Mouse (Mus musculus) limb, embryonic 11.5 days (tissue): Measurements from ENCODE around the gene Itih4. TPM values are rescaled to one million over a fixed set of nuclear protein-coding genes. Genes with fewer than 3 reads are reported as not detected.

Source experiments
- ATAC-seq: fragments of 200-750 bp; cut with Nextera tagmentation; 2 replicates; pipeline ENCODE4 v1.8.0; 2017; ENCODE audit warnings: low read depth; ENCODE audit not compliant: insufficient number of reproducible peaks, low FRiP score, low TSS enrichment
- DNase-seq: peaks from one replicate; pipeline ENCODE4 v3.0.0-alpha.2; 2015; ENCODE audit warnings: low spot score
- H3K27ac ChIP-seq: fragments of 300-500 bp; sonication (generic); replicated peaks from 2 replicates; pipeline ENCODE4 v1.5.1; 2014; ENCODE audit warnings: low read depth, mild to moderate bottlenecking, low read length
- H3K27me3 ChIP-seq: fragments of 300-500 bp; sonication (generic); 2 replicates; pipeline ENCODE4 v1.6.1; 2014; ENCODE audit warnings: mild to moderate bottlenecking, low read length, mixed read lengths; ENCODE audit not compliant: control insufficient read depth, insufficient read depth
- H3K36me3 ChIP-seq: fragments of 300-500 bp; sonication (generic); 2 replicates; pipeline ENCODE4 v1.6.1; 2014; ENCODE audit warnings: mild to moderate bottlenecking, low read length, moderate library complexity, mixed read lengths; ENCODE audit not compliant: control insufficient read depth, insufficient read depth
- H3K4me1 ChIP-seq: fragments of 300-500 bp; sonication (generic); 2 replicates; pipeline ENCODE4 v1.6.1; 2014; ENCODE audit warnings: low read length, mixed read lengths; ENCODE audit not compliant: control insufficient read depth, insufficient read depth
- H3K4me2 ChIP-seq: fragments of 300-500 bp; sonication (generic); 2 replicates; pipeline ENCODE4 v1.6.1; 2014; ENCODE audit warnings: low read depth, mild to moderate bottlenecking, moderate library complexity; ENCODE audit not compliant: severe bottlenecking
- H3K4me3 ChIP-seq: fragments of 300-500 bp; sonication (generic); 2 replicates; pipeline ENCODE4 v1.5.1; 2014; ENCODE audit warnings: low read depth, low read length
- H3K9ac ChIP-seq: fragments of 300-500 bp; sonication (generic); 2 replicates; pipeline ENCODE4 v1.6.1; 2014; ENCODE audit warnings: mild to moderate bottlenecking, low read length
- H3K9me3 ChIP-seq: fragments of 300-500 bp; sonication (generic); 2 replicates; pipeline ENCODE4 v1.6.1; 2016; ENCODE audit warnings: low read length; ENCODE audit not compliant: control insufficient read depth
- WGBS: fragments of 180-500 bp; shearing (Covaris S2); extraction: QIAGEN DNeasy Blood & Tissue Kit; methylation state at CpG from one replicate; pipeline ENCODE4 v1.1.7; 2014; 5-methylcytosine and 5-hydroxymethylcytosine counted together
- polyA plus RNA-seq: library from polyadenylated mRNA; unstranded; fragments of >200 nt; fragmentation: Nextera tagmentation; extraction: Ambion mirVana; gene quantifications from 2 replicates; pipeline ENCODE4 v1.2.1, GENCODE M21; 2014

The Itih4 gene
- not detected in 2 replicates for polyA plus RNA-seq

DNA sequence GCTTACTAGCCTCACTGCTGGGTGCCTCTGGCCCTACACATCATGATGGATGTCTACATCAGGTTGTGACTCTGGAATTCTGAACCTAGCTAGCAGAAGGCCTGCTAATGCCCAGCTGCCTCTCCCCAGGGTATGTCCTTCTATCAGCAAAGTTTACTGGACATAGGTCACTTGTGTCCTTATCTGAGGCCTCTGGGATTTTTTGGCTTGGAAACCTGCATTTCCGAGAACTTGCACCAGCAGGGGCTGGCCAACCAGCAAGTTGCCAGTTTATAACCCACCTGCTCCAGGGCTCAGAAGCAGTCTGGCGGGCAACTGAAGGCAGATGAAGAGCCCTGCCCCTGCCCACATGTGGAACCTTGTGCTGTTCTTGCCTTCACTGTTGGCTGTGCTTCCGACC, at the start of gene Itih4:
Itih4 (plus strand) TSS at position 273 of the 400 bp plus-strand sequence.
- WGBS, result 91% methylated on average over 3 of the region's 3 CpGs
- ATAC-seq, result no peak
- H3K9ac ChIP-seq, result no peak within 1 kb of the TSS

DNA sequence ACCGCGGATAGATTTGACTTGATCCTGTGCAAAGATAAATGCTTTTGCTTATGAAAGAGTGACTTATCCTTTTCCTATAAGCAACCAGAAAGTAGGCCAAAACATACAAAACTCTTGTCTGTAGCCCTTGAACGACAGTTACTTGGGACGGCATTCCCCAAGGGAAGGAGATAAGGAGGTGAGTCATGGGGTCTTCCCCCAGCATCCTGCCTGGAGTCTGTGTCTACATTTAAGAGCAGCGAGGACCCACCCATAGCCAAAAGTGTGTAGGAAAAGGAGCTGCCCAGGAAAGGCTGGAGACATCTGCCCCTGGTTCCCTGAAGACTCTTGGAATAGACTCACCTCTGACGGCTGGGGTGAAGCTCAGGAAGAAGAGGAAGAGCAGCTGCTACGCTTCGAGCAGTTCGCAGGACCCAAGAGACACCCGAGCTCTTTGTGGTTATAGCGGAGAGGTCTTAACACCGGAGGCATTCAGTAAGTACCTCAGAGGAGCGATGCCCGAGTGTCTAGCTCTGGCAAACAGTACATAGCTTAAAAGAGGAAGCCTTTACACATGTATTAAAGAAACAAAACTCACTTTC, 48.8 kb upstream of the Itih4 start:
- WGBS, result 90% methylated on average over 14 of the region's 14 CpGs
- ATAC-seq (no peak), DNase-seq (no peak)
- Histone ChIP-seq H3K27ac (no peak overlapping the region), H3K27me3 (no peaks in the 10 kb centered on the region), H3K9me3 (no peaks in the 10 kb centered on the region), H3K4me2 (no peak overlapping the region), H3K4me1 (no peaks in the 10 kb centered on the region), H3K36me3 (no peaks in the 10 kb centered on the region), H3K4me3 (no peak overlapping the region), H3K9ac (no peak overlapping the region)

More for the DNA sequence above, at the start of gene Itih4:
- Histone ChIP-seq H3K4me3 (no peak within 1 kb of the TSS), H3K27ac (no peak within 1 kb of the TSS), H3K4me1 (peaks cover 3% of the 10 kb centered on the region; the same call in 1 of the 2 replicates), H3K9me3 (no peaks in the 10 kb centered on the region), H3K36me3 (no peaks in the 10 kb centered on the region), H3K27me3 (no peaks in the 10 kb centered on the region), H3K4me2 (no peak within 1 kb of the TSS)
- no peak for DNase-seq

DNA sequence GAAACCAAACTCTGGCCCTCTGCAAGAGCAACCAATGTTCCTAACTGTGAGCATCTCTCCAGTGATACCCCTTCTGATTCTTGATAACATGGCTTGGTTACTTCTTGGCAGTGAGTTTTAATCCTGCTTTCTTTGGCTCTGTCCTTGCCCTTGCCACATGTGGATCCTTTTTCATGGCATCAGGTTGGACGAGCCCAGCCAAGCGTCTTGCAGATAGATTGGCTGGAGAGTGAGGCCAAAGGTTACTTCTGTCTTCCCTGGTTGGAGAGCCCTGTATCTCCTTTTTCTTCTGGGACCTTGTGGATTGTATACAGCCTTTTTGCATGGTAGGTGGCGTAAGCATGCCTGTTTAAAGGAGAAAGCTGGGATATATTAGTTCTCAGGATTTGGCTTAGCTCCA, 42.6 kb upstream of the Itih4 start:
- H3K9me3 ChIP-seq, result no peaks in the 10 kb centered on the region
- 95% methylated on average over 3 of the region's 3 CpGs for WGBS
- H3K4me3 ChIP-seq, result no peak overlapping the region

DNA sequence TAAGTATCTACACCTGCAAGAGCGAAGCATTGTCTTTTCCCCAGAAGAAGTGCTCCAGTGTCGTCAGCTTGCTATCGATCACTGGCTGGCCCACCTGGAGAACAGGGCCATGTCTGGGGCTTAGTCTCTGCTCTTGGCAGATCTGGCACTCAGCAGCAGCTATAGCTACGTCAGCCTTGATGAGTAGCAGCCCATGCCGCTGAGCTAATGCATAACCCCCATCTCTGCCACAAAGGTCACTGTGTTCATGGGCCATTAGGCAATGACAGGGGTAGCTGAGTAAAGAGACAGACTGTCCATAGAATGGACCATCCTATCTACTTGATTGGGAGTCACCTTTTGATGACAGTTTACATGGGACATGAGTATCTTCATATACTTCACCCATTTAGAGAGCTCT, 35.8 kb upstream of the Itih4 start:
- H3K4me3 ChIP-seq, result no peak overlapping the region
- H3K4me2 ChIP-seq, result no peak overlapping the region
- 95% methylated on average over 5 of the region's 5 CpGs for WGBS
- H3K27ac ChIP-seq, result no peak overlapping the region
- no peaks in the 10 kb centered on the region for H3K9me3 ChIP-seq
- ATAC-seq (no peak), DNase-seq (no peak)
- H3K36me3 ChIP-seq, result no peaks in the 10 kb centered on the region; the same call in 1 of the 2 replicates
- H3K4me1 ChIP-seq, result no peaks in the 10 kb centered on the region
- H3K9ac ChIP-seq, result no peak overlapping the region
- H3K27me3 ChIP-seq, result no peaks in the 10 kb centered on the region

More for the DNA sequence above, 42.6 kb upstream of the Itih4 start:
- no peak overlapping the region for H3K4me2 ChIP-seq
- H3K9ac ChIP-seq, result no peak overlapping the region
- no peaks in the 10 kb centered on the region for H3K36me3 ChIP-seq
- no peak overlapping the region for H3K27ac ChIP-seq
- H3K4me1 ChIP-seq, result no peaks in the 10 kb centered on the region
- H3K27me3 ChIP-seq, result no peaks in the 10 kb centered on the region
- no peak for DNase-seq
- ATAC-seq, result no peak

DNA sequence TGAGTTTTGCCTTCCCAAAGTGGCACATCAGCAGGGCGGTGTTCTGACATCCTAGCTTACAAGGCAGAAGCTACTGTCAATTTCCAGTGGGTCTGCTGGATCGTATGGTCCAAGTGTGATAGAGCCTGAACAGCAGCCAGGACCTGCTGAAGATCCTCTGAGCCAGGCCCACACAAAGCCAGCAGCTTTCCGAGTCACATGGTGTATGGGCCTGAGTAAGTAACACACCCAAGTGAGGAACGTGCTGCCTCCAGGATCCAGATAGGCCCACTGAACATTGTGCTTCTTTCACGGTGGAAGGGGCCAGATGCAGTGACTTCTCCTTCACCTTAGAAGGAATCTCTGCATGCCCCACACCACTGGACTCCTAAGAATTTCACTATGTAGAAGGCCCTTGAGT, 34.0 kb upstream of the Itih4 start:
- no peak for ATAC-seq
- Histone ChIP-seq H3K9me3 (no peaks in the 10 kb centered on the region), H3K4me1 (no peaks in the 10 kb centered on the region), H3K36me3 (no peaks in the 10 kb centered on the region; the same call in 1 of the 2 replicates), H3K9ac (no peak overlapping the region), H3K4me2 (no peak overlapping the region), H3K27me3 (no peaks in the 10 kb centered on the region), H3K27ac (no peak overlapping the region), H3K4me3 (no peak overlapping the region)
- DNase-seq, result no peak
- 92% methylated on average over 5 of the region's 5 CpGs for WGBS

DNA sequence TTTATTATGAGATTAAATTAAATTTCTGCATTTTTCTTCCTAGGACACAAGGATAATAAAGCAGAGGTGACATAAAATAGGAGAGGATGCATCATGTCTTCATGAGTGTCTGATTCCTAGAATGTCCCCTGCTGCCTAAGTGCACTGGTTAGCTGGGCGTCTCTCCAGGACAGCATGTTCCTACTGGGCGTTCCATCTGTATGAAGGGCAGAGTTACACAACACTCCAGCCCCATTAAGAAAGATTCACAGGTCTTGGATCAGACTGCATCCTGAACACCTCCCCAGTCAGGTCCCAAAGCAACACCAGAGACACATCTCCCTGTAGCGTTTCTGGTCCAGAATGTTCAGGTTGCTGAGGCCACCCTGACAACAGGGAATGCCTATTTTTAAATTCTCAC, 31.0 kb upstream of the Itih4 start:
- ATAC-seq (no peak), DNase-seq (no peak)
- Histone ChIP-seq H3K4me3 (no peak overlapping the region), H3K27me3 (no peaks in the 10 kb centered on the region), H3K9me3 (no peaks in the 10 kb centered on the region), H3K36me3 (no peaks in the 10 kb centered on the region; the same call in 1 of the 2 replicates), H3K9ac (no peak overlapping the region), H3K27ac (no peak overlapping the region), H3K4me1 (no peaks in the 10 kb centered on the region), H3K4me2 (no peak overlapping the region)
- WGBS, result 91% methylated on average over 3 of the region's 3 CpGs

DNA sequence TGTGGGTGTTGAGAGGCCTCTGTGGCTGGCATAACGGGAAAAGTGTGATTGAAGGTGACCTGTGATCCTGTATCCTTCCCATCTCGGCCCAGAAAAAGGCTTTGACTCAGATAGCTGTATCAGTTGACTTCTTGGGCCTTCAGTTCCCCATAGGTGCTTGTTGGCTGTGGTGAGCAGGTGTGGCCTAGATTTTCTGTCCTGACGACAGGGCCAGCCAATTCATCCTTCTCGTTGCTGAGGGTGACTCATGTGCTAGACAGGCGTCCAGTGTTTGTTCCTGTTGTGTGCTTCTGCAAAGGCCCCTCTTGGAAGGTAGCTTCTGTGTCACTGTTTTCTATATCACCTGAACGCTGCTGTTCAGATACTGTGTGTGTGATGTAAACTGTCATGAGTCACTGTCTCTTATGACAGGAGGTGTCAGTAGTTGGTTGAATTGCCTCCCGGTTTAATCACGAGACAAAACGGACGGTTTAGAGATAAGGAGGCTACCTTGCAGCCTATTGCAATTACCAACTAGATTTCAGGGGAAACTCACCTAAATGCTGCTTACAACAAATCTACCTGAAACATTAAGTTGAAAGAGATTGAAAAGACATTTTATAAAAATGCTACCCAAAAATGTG, 29.3 kb upstream of the Itih4 start:
- DNase-seq, result no peak
- ATAC-seq, result no peak
- no peak overlapping the region for H3K4me3 ChIP-seq
- no peaks in the 10 kb centered on the region for H3K4me1 ChIP-seq
- H3K9me3 ChIP-seq, result no peaks in the 10 kb centered on the region
- no peak overlapping the region for H3K27ac ChIP-seq
- H3K4me2 ChIP-seq, result no peak overlapping the region
- no peaks in the 10 kb centered on the region; the same call in 1 of the 2 replicates for H3K36me3 ChIP-seq
- H3K27me3 ChIP-seq, result no peaks in the 10 kb centered on the region
- no peak overlapping the region for H3K9ac ChIP-seq
- WGBS, result 88% methylated on average over 10 of the region's 10 CpGs

DNA sequence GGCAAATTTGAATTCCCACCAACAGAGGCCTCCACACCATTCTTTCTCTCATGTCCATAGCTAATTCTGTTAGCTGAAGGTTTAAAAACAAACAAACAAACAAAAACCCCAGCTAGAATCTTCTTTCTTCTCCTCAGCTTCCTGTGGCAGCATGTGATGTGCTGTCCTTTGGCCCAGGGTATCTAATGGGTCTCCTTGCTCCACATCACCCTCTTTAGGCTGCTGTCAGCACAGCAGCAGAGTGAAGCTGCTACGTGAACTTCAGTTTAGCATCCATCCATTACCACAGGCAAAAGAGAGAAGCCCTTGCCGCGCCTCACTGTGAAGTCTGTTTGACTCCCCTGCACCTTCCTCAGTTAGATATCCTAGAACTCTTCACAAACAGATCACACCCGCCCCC, 28.3 kb upstream of the Itih4 start:
- H3K36me3 ChIP-seq, result no peaks in the 10 kb centered on the region; the same call in 1 of the 2 replicates
- DNase-seq, result no peak
- no peak for ATAC-seq
- H3K27ac ChIP-seq, result no peak overlapping the region
- no peaks in the 10 kb centered on the region for H3K9me3 ChIP-seq
- no peaks in the 10 kb centered on the region for H3K4me1 ChIP-seq
- H3K4me2 ChIP-seq, result no peak overlapping the region
- no peaks in the 10 kb centered on the region for H3K27me3 ChIP-seq
- no peak overlapping the region for H3K4me3 ChIP-seq
- 79% methylated on average over 4 of the region's 4 CpGs for whole genome bisulfite sequencing
- H3K9ac ChIP-seq, result no peak overlapping the region
